In genomic region chr4:104431231-104431855, GRCm38 (mm10) we compare ENCODE assay signal across 20 mouse cellular contexts.
A peak's percentile ranks its signal among the peaks of the same experiment; 100 is the strongest.
DNase-seq lines count a peak whose midpoint lies in the region; ATAC-seq and TF ChIP-seq lines count a peak whose summit lies in the region.
"Had no signal": no experiment of that assay in that cellular context is flagged by ENCODE, and none has a peak within 500 bp of the region (broad histone marks: within the 10 kb centered on the region; RNA-seq: fewer than 3 reads in every experiment).

No protein-coding gene starts in this region.

- H3K79me2 ChIP-seq in heart, adult 2 months (replicated peaks; ENCODE audit: control insufficient read depth, insufficient read depth, low read length), result no peaks in the 10 kb centered on the region

- no peak overlapping the region for H3K4me2 ChIP-seq in midbrain, embryonic 13.5 days (replicated peaks)
- no peak overlapping the region for H3K4me2 ChIP-seq in midbrain, embryonic 11.5 days
- no peak overlapping the region for H3K4me2 ChIP-seq in forebrain, embryonic 16.5 days (ENCODE audit: low read length)
- H3K4me2 ChIP-seq: heart, embryonic 12.5 days; kidney, embryonic 15.5 days; liver, embryonic 13.5 days; neural tube, embryonic 15.5 days had no signal

- TF ChIP-seq CTCF in heart, adult 2 months (IDR thresholded peaks at IDR 0.05), result no peak

- no peak overlapping the region for H3K9ac ChIP-seq in heart, adult 2 months (ENCODE audit: low read depth, low read length)
- H3K9ac ChIP-seq in midbrain, embryonic 13.5 days (replicated peaks), result no peak overlapping the region
- H3K9ac ChIP-seq in midbrain, embryonic 11.5 days (ENCODE audit: low read length), result no peak overlapping the region
- H3K9ac ChIP-seq in forebrain, embryonic 16.5 days (replicated peaks; ENCODE audit: low read depth, low read length), result 0 out of 2 replicates have a peak overlapping the region, but pooled peaks have one; percentile 10
- H3K9ac ChIP-seq: heart, embryonic 12.5 days; kidney, embryonic 15.5 days; liver, embryonic 13.5 days; neural tube, embryonic 15.5 days had no signal

- DNase-seq in cerebellum, adult 9-10 months, result peak; percentile 53
- no peak for DNase-seq in cerebellum, postnatal 4 days (ENCODE audit: low spot score in 2 of 2)
- peak; percentile 46 for DNase-seq in heart, adult 11 months
- no peak for DNase-seq in heart, adult 2 months
- no peak for DNase-seq in midbrain, embryonic 11.5 days (ENCODE audit: low spot score, missing footprints)
- DNase-seq in kidney, postnatal 10 days, result no peak
- DNase-seq: adrenal gland, adult 2 months; heart, postnatal 10 days; liver, embryonic 13.5 days; lung, adult 2 months; lung, postnatal 14 days had no signal

- 72% methylated on average over 7 of the region's 7 CpGs for WGBS in heart, adult 2 months
- WGBS in midbrain, embryonic 13.5 days, result 60% methylated on average over 7 of the region's 7 CpGs
- WGBS in midbrain, embryonic 11.5 days, result 78% methylated on average over 7 of the region's 7 CpGs
- WGBS in forebrain, embryonic 16.5 days, result 46% methylated on average over 7 of the region's 7 CpGs

- intact Hi-C loops in heart, adult 2 months (cut with DNase I), result no loop called here

- H3K4me1 ChIP-seq in heart, adult 2 months (ENCODE audit: control insufficient read depth, insufficient read depth, low read length), result no peaks in the 10 kb centered on the region
- H3K4me1 ChIP-seq in midbrain, embryonic 13.5 days (replicated peaks), result peaks cover 45% of the 10 kb centered on the region
- H3K4me1 ChIP-seq in midbrain, embryonic 11.5 days (ENCODE audit: control insufficient read depth, insufficient read depth, low read length), result no peaks in the 10 kb centered on the region
- peaks cover 23% of the 10 kb centered on the region for H3K4me1 ChIP-seq in forebrain, embryonic 16.5 days (replicated peaks; ENCODE audit: control insufficient read depth, insufficient read depth, low read length)
- H3K4me1 ChIP-seq: liver, embryonic 13.5 days had no signal

- no peak for TF ChIP-seq POLR2A in heart, adult 2 months (IDR thresholded peaks at IDR 0.05; ENCODE audit: insufficient read depth, low read depth, low read length)

- H3K36me3 ChIP-seq in heart, adult 2 months (ENCODE audit: control insufficient read depth, insufficient read depth, low read length), result no peaks in the 10 kb centered on the region
- no peaks in the 10 kb centered on the region for H3K36me3 ChIP-seq in midbrain, embryonic 13.5 days
- no peaks in the 10 kb centered on the region for H3K36me3 ChIP-seq in midbrain, embryonic 11.5 days (ENCODE audit: control insufficient read depth, insufficient read depth, low read length)
- H3K36me3 ChIP-seq in forebrain, embryonic 16.5 days (ENCODE audit: control insufficient read depth, insufficient read depth), result no peaks in the 10 kb centered on the region
- H3K36me3 ChIP-seq: heart, embryonic 12.5 days; kidney, embryonic 15.5 days; liver, embryonic 13.5 days; neural tube, embryonic 15.5 days had no signal

- H3K27ac ChIP-seq in heart, adult 2 months, result no peak overlapping the region
- peak overlapping the region; percentile 47; the same call in 1 of the 2 replicates for H3K27ac ChIP-seq in midbrain, embryonic 13.5 days
- H3K27ac ChIP-seq in midbrain, embryonic 11.5 days (ENCODE audit: low read depth, low read length), result no peak overlapping the region
- no peak overlapping the region for H3K27ac ChIP-seq in forebrain, embryonic 16.5 days (ENCODE audit: low read length)
- H3K27ac ChIP-seq: kidney, embryonic 15.5 days; left cerebral cortex, adult 2 months; liver, embryonic 13.5 days; neural tube, embryonic 15.5 days had no signal

- H3K4me3 ChIP-seq in heart, adult 2 months, result no peak overlapping the region
- no peak overlapping the region for H3K4me3 ChIP-seq in midbrain, embryonic 13.5 days (replicated peaks)
- H3K4me3 ChIP-seq in midbrain, embryonic 11.5 days (ENCODE audit: low read depth, low read length), result no peak overlapping the region
- H3K4me3 ChIP-seq in forebrain, embryonic 16.5 days (replicated peaks; ENCODE audit: low read length), result no peak overlapping the region
- H3K4me3 ChIP-seq: heart, embryonic 12.5 days; kidney, embryonic 15.5 days; left cerebral cortex, adult 2 months; liver, embryonic 13.5 days; neural tube, embryonic 15.5 days had no signal

- no peaks in the 10 kb centered on the region for H3K9me3 ChIP-seq in midbrain, embryonic 13.5 days
- no peaks in the 10 kb centered on the region for H3K9me3 ChIP-seq in midbrain, embryonic 11.5 days (ENCODE audit: control insufficient read depth, low read length)
- H3K9me3 ChIP-seq in forebrain, embryonic 16.5 days (ENCODE audit: control insufficient read depth, low read length), result no peaks in the 10 kb centered on the region
- H3K9me3 ChIP-seq: heart, embryonic 12.5 days; kidney, embryonic 15.5 days; liver, embryonic 13.5 days; neural tube, embryonic 15.5 days had no signal

- H3K27me3 ChIP-seq in heart, adult 2 months (ENCODE audit: control insufficient read depth, insufficient read depth, low read length), result no peaks in the 10 kb centered on the region
- no peaks in the 10 kb centered on the region for H3K27me3 ChIP-seq in midbrain, embryonic 13.5 days
- H3K27me3 ChIP-seq in midbrain, embryonic 11.5 days (ENCODE audit: control insufficient read depth, insufficient read depth, low read length), result no peaks in the 10 kb centered on the region
- no peaks in the 10 kb centered on the region for H3K27me3 ChIP-seq in forebrain, embryonic 16.5 days (replicated peaks; ENCODE audit: control insufficient read depth, insufficient read depth, low read length)
- H3K27me3 ChIP-seq: kidney, embryonic 15.5 days; liver, embryonic 13.5 days; neural tube, embryonic 15.5 days; Patski had no signal

- no peak for ATAC-seq in midbrain, embryonic 13.5 days
- ATAC-seq in midbrain, embryonic 11.5 days (ENCODE audit: low FRiP score), result no peak
- ATAC-seq in forebrain, embryonic 16.5 days, result no peak
- ATAC-seq: CD4-positive, CD25-positive, alpha-beta regulatory T cell, adult 4 months; intestine, postnatal 0 days; Patski had no signal

- no peak for TF ChIP-seq EP300 in heart, adult 2 months (IDR thresholded peaks at IDR 0.05; ENCODE audit: insufficient read depth, low read depth, low read length)

Comparison
In these comparisons a context has a peak if more than half of its experiments do, and no peak if none do; other contexts are left out.
1. DNase-seq: peak in cerebellum, adult 9-10 months (single experiment) and heart, adult 11 months (single experiment); none in cerebellum, postnatal 4 days (0 of 2), heart, adult 2 months (0 of 2), midbrain, embryonic 11.5 days (single experiment) and kidney, postnatal 10 days (single experiment).